Mouse (Mus musculus) brain, embryonic 14.5 days (tissue): ENCODE results near the gene Sh3rf3.

Source experiments
- CTCF ChIP-seq: fragments of 200-500 bp; IDR thresholded peaks from 2 replicates; pipeline ENCODE4 v1.5.1; 2012; ENCODE audit warnings: inconsistent platforms, mild to moderate bottlenecking, moderate library complexity, borderline replicate concordance; ENCODE audit not compliant: insufficient read depth, insufficient read length; ENCODE audit errors: extremely low read depth
- POLR2A ChIP-seq: fragments of 200-500 bp; IDR thresholded peaks from 2 replicates; pipeline ENCODE4 v1.6.1; 2012; ENCODE audit warnings: mild to moderate bottlenecking, inconsistent platforms, borderline replicate concordance; ENCODE audit not compliant: poor library complexity, insufficient read depth, insufficient read length, severe bottlenecking; ENCODE audit errors: extremely low read depth

DNA sequence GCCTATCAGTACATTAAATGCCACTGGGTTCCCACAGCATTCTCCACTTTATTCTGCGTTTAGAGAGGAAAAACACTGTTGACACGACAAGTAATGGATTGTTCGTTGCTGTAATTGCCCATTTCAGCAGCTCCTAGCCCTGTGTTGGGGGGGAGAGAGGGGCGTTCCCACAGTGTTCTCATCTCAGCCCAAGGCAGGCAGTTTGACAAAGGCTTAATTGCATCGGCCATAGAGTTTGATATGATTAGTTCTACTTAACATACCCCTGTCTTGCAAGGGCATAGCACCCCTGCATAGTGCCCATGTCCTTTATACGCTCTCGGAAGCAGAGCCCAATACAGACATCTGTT is 277.4 kb downstream of the Sh3rf3 start:
- TF ChIP-seq POLR2A: no peak
- no peak for TF ChIP-seq CTCF
